Mouse (Mus musculus) cortical plate, adult 2 months (tissue): Measurements from ENCODE around the gene Psd4. TPM values are rescaled to one million over a fixed set of nuclear protein-coding genes. Genes with fewer than 3 reads are reported as not detected.

Experiments
- H3K27ac ChIP-seq: fragments of 200-500 bp; 2 replicates; pipeline ENCODE4 v1.5.1; 2012; ENCODE audit warnings: low read length, control low read depth, inconsistent platforms; ENCODE audit not compliant: insufficient read depth
- H3K4me1 ChIP-seq: fragments of 200-500 bp; 2 replicates; pipeline ENCODE4 v1.6.1; 2011; ENCODE audit warnings: low read length; ENCODE audit not compliant: control insufficient read depth, insufficient read depth
- H3K4me3 ChIP-seq: fragments of 200-500 bp; 2 replicates; pipeline ENCODE4 v1.5.1; 2011; ENCODE audit warnings: mild to moderate bottlenecking, low read length, control low read depth; ENCODE audit not compliant: insufficient read depth
- CTCF ChIP-seq: fragments of 200-500 bp; IDR thresholded peaks from 2 replicates; pipeline ENCODE4 v1.5.1; 2011; ENCODE audit warnings: mild to moderate bottlenecking, control low read depth, low read length; ENCODE audit not compliant: insufficient read depth; ENCODE audit errors: extremely low read depth
- POLR2A ChIP-seq: fragments of 200-500 bp; IDR thresholded peaks from 2 replicates; pipeline ENCODE4 v1.6.1; 2011; ENCODE audit warnings: mild to moderate bottlenecking, low read length, control low read depth; ENCODE audit not compliant: insufficient read depth; ENCODE audit errors: extremely low read depth
- polyA plus RNA-seq: library from polyadenylated mRNA; depleted of rRNA; stranded (reverse); fragments of >200 nt; gene quantifications from 2 replicates; pipeline ENCODE4 v1.2.3, GENCODE M21; 2012

The Psd4 gene
- polyA plus RNA-seq, 1 experiment: 0.73 TPM

- H3K27ac ChIP-seq: no peak overlapping the region
- no peak overlapping the region for H3K4me3 ChIP-seq
- 0 out of 2 replicates have a peak, but pooled peaks cover 2% of the 10 kb centered on the region for H3K4me1 ChIP-seq
- TF ChIP-seq POLR2A: no peak
- TF ChIP-seq CTCF: no peak
Measured at GRCm38 (mm10) chr2:24407701-24408485, 40.5 kb downstream of the Psd4 start.

- H3K27ac ChIP-seq: no peak overlapping the region
- H3K4me1 ChIP-seq: 0 out of 2 replicates have a peak, but pooled peaks cover 2% of the 10 kb centered on the region
- H3K4me3 ChIP-seq: no peak overlapping the region
- TF ChIP-seq CTCF (peak; percentile 96), POLR2A (no peak)
Measured at GRCm38 (mm10) chr2:24409166-24409565, 41.8 kb downstream of the Psd4 start.

- Histone ChIP-seq H3K4me1 (no peaks in the 10 kb centered on the region; the same call in 1 of the 2 replicates), H3K4me3 (no peak overlapping the region), H3K27ac (no peak overlapping the region)
- TF ChIP-seq CTCF (no peak), POLR2A (no peak)
Measured at GRCm38 (mm10) chr2:24413172-24413571, 45.8 kb downstream of the Psd4 start.

GRCm38 (mm10) chr2:24413677-24414076, 46.3 kb downstream of the Psd4 start:
- H3K27ac ChIP-seq: no peak overlapping the region
- H3K4me3 ChIP-seq: no peak overlapping the region
- TF ChIP-seq POLR2A (no peak), CTCF (no peak)
- H3K4me1 ChIP-seq: no peaks in the 10 kb centered on the region; the same call in 1 of the 2 replicates

GRCm38 (mm10) chr2:24416668-24417067, 49.3 kb downstream of the Psd4 start:
- Histone ChIP-seq H3K27ac (no peak overlapping the region), H3K4me1 (no peaks in the 10 kb centered on the region; the same call in 1 of the 2 replicates), H3K4me3 (no peak overlapping the region)
- TF ChIP-seq POLR2A: no peak
- no peak for TF ChIP-seq CTCF

GRCm38 (mm10) chr2:24417106-24417505, 49.7 kb downstream of the Psd4 start:
- Histone ChIP-seq H3K4me3 (no peak overlapping the region), H3K4me1 (no peaks in the 10 kb centered on the region; the same call in 1 of the 2 replicates), H3K27ac (no peak overlapping the region)
- no peak for TF ChIP-seq CTCF
- TF ChIP-seq POLR2A: no peak

- Histone ChIP-seq H3K27ac (no peak overlapping the region), H3K4me1 (no peaks in the 10 kb centered on the region; the same call in 1 of the 2 replicates), H3K4me3 (no peak overlapping the region)
- TF ChIP-seq POLR2A: no peak
- TF ChIP-seq CTCF: no peak
Measured at GRCm38 (mm10) chr2:24417564-24417963, 50.2 kb downstream of the Psd4 start.

- TF ChIP-seq CTCF (no peak), POLR2A (no peak)
- no peak overlapping the region for H3K27ac ChIP-seq
- no peak overlapping the region for H3K4me3 ChIP-seq
- no peaks in the 10 kb centered on the region; the same call in 1 of the 2 replicates for H3K4me1 ChIP-seq
Measured at GRCm38 (mm10) chr2:24421211-24421863, 54.0 kb downstream of the Psd4 start.

- Histone ChIP-seq H3K4me1 (no peaks in the 10 kb centered on the region), H3K4me3 (no peak overlapping the region), H3K27ac (no peak overlapping the region)
- TF ChIP-seq CTCF: no peak
- TF ChIP-seq POLR2A: no peak
Measured at GRCm38 (mm10) chr2:24422815-24423214, 55.4 kb downstream of the Psd4 start.
